Mouse (Mus musculus) kidney, embryonic 16.5 days (tissue): ENCODE measurements around the gene Itpr2. TPM values are rescaled to one million over a fixed set of nuclear protein-coding genes. Genes with fewer than 3 reads are reported as not detected.

ENCODE experiments used
- ATAC-seq: fragments of 200-750 bp; cut with Nextera tagmentation; 2 replicates; pipeline ENCODE4 v1.8.0; 2017; ENCODE audit warnings: moderate TSS enrichment; ENCODE audit not compliant: low FRiP score, low TSS enrichment
- H3K27ac ChIP-seq: fragments of 300-500 bp; sonication (generic); 2 replicates; pipeline ENCODE4 v1.5.1; 2014; ENCODE audit warnings: low read length
- H3K27me3 ChIP-seq: fragments of 300-500 bp; sonication (generic); 2 replicates; pipeline ENCODE4 v1.6.1; 2014; ENCODE audit warnings: low read length, control low read depth, mixed read lengths; ENCODE audit not compliant: insufficient read depth
- H3K36me3 ChIP-seq: fragments of 300-500 bp; sonication (generic); 2 replicates; pipeline ENCODE4 v1.6.1; 2014; ENCODE audit warnings: low read length, control low read depth, mixed read lengths; ENCODE audit not compliant: insufficient read depth
- H3K4me1 ChIP-seq: fragments of 300-500 bp; sonication (generic); 2 replicates; pipeline ENCODE4 v1.6.1; 2014; ENCODE audit warnings: low read length, control low read depth, mixed read lengths; ENCODE audit not compliant: insufficient read depth
- H3K4me2 ChIP-seq: fragments of 300-500 bp; sonication (generic); replicated peaks from 2 replicates; pipeline ENCODE4 v1.6.1; 2014; ENCODE audit warnings: low read depth, low read length
- H3K4me3 ChIP-seq: fragments of 300-500 bp; sonication (generic); 2 replicates; pipeline ENCODE4 v1.5.1; 2014; ENCODE audit warnings: mild to moderate bottlenecking, low read length
- H3K9ac ChIP-seq: fragments of 300-500 bp; sonication (generic); replicated peaks from 2 replicates; pipeline ENCODE4 v1.6.1; 2014; ENCODE audit warnings: low read length
- H3K9me3 ChIP-seq: fragments of 300-500 bp; sonication (generic); 2 replicates; pipeline ENCODE4 v1.6.1; 2016; ENCODE audit warnings: low read length, control low read depth
- WGBS: fragments of 180-500 bp; shearing (Covaris S2); extraction: QIAGEN DNeasy Blood & Tissue Kit; methylation state at CpG from one replicate; pipeline ENCODE4 v1.1.7; 2014; 5-methylcytosine and 5-hydroxymethylcytosine counted together
- polyA plus RNA-seq: library from polyadenylated mRNA; unstranded; fragments of >200 nt; fragmentation: Nextera tagmentation; extraction: Ambion mirVana; gene quantifications from 2 replicates; pipeline ENCODE4 v1.2.1, GENCODE M21; 2015

Gene Itpr2
- polyA plus RNA-seq, 1 experiment from 2014 or later = 14.0 TPM

DNA sequence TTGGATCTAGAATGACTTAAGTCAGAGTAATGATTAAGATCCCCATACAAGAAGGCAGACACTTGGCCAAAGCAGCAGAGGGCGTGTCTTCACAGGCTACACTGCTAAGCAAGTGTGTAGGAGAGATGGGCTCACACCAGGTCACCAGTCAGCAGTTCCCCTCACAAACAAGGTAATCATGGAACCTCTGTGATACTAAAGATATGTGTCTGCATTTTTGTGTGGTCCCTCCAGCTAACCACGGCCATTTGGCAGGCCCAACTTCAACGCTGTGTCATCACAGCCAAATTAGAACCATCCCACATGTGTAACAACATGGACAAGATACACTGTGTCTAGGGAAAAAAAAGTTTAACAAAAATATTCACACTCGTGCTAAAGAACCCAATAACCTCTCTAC is 106.4 kb downstream of the Itpr2 start:
- H3K27me3 ChIP-seq = no peaks in the 10 kb centered on the region
- H3K9ac ChIP-seq = no peak overlapping the region
- no peak overlapping the region for H3K4me3 ChIP-seq
- no peaks in the 10 kb centered on the region for H3K4me1 ChIP-seq
- H3K4me2 ChIP-seq = no peak overlapping the region
- 89% methylated on average over 4 of the region's 4 CpGs for WGBS
- ATAC-seq = no peak
- 0 out of 2 replicates have a peak, but pooled peaks cover 4% of the 10 kb centered on the region for H3K36me3 ChIP-seq
- H3K9me3 ChIP-seq = no peaks in the 10 kb centered on the region
- no peak overlapping the region for H3K27ac ChIP-seq

DNA sequence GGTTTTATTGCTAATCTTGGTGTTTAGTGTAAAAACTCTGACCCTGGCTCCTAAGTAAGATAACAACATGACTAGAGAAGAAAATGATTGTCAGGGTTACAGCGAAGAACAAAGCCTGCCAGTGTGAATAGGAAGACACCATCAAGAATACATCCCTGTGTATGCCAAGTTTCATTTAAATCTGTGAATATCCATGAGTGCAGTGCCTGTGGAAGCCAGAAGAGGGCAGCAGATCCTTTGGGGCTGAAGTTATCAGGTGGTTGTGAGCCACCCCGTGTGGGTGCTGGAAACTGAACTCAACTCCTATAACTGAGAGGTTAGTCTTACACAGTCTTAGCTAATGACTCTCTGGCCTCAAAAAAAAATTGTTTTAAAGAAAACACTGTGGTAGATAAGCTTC is 109.8 kb downstream of the Itpr2 start:
- no peak overlapping the region for H3K4me2 ChIP-seq
- H3K36me3 ChIP-seq = peaks cover 7% of the 10 kb centered on the region; the same call in 1 of the 2 replicates
- no peak overlapping the region for H3K27ac ChIP-seq
- no peaks in the 10 kb centered on the region for H3K4me1 ChIP-seq
- no peaks in the 10 kb centered on the region for H3K9me3 ChIP-seq
- no peak overlapping the region for H3K9ac ChIP-seq
- ATAC-seq = no peak
- H3K27me3 ChIP-seq = no peaks in the 10 kb centered on the region
- no peak overlapping the region for H3K4me3 ChIP-seq
- WGBS = 74% methylated on average over 2 of the region's 2 CpGs

DNA sequence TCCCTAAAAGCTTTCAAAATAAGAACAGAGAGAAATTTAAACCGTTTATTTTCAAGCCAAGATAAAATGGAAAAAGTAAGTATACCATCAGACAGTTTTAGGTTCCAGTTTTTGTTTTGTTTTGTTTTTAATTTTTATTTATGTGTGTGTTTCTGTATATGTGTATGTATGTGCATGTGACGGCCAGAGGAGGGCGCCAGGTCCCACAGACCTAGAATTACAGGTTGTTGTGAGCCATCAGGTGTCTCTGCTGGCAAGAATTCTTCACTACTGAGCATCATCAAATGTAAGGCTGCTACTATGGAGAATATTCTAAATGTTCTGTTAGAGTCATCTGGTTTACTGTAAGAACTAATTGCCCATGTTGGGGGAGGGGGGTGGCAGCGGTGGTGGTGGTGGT is 111.9 kb downstream of the Itpr2 start:
- Histone ChIP-seq H3K27me3 (no peaks in the 10 kb centered on the region), H3K4me1 (no peaks in the 10 kb centered on the region)
- WGBS = 90% methylated on average over 4 of the region's 4 CpGs

DNA sequence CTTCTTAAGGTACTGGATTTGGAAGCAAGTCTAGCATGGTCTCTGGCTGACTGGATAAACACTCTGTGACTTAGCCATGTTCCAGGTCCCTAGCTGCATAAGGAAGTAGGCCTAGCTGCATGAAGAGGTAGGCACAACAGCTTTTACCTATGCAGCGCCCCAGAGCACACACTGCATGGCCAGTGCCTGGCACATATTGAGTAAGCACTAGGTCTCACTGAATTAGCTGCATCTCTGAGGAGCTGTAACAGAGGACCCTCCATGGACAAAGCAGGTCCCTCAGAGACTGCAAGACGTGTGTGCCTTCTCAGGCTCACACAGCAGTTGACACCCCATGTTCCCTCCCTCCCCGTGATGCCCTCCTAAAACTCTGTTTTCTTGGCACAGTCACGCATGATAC is 114.0 kb downstream of the Itpr2 start:
- Histone ChIP-seq H3K36me3 (peaks cover 6% of the 10 kb centered on the region; the same call in 1 of the 2 replicates), H3K4me2 (no peak overlapping the region), H3K4me3 (no peak overlapping the region), H3K9me3 (no peaks in the 10 kb centered on the region), H3K27me3 (no peaks in the 10 kb centered on the region), H3K27ac (no peak overlapping the region), H3K4me1 (no peaks in the 10 kb centered on the region), H3K9ac (no peak overlapping the region)
- no peak for ATAC-seq
- 86% methylated on average over 4 of the region's 4 CpGs for WGBS

More for the DNA sequence above, 111.9 kb downstream of the Itpr2 start:
- Histone ChIP-seq H3K27ac (no peak overlapping the region), H3K4me3 (no peak overlapping the region), H3K36me3 (peaks cover 11% of the 10 kb centered on the region; the same call in 1 of the 2 replicates), H3K4me2 (no peak overlapping the region), H3K9me3 (no peaks in the 10 kb centered on the region), H3K9ac (no peak overlapping the region)
- no peak for ATAC-seq

DNA sequence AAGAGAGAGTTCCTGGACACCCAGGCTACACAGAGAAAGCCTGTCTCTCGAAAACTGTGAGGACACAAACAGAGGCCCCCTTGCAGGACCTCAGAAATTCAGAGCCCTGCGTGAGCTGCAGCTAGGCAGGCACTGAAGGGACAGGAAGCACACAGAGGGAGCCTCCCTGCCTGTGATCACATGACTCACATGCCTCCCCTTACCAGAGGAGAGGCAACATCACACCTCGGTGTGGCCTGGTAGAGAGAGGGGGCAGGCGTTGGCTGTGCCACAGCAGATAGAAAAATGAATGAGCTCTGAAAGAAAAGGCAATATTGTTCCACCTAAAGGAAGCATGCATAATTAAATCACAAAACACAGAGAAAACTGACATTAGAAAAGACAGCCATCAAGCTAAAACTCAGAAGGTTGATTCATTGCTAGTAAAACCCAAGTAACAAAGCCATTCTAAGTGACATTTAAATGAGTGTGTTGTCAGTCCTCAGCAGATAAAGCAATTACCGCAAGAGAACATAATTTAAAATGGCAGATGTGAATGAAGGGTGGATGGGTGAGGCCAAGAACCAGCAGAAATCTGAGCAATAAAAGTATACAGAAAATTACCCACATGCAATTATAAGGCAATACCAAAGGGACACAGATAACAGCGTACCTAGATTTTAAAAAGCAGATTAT is 114.8 kb downstream of the Itpr2 start:
- WGBS = 35% methylated on average over 6 of the region's 6 CpGs
- Histone ChIP-seq H3K4me1 (no peaks in the 10 kb centered on the region), H3K27me3 (no peaks in the 10 kb centered on the region), H3K4me3 (no peak overlapping the region), H3K4me2 (no peak overlapping the region), H3K27ac (no peak overlapping the region), H3K36me3 (peaks cover 6% of the 10 kb centered on the region; the same call in 1 of the 2 replicates), H3K9me3 (no peaks in the 10 kb centered on the region), H3K9ac (no peak overlapping the region)
- ATAC-seq = no peak

DNA sequence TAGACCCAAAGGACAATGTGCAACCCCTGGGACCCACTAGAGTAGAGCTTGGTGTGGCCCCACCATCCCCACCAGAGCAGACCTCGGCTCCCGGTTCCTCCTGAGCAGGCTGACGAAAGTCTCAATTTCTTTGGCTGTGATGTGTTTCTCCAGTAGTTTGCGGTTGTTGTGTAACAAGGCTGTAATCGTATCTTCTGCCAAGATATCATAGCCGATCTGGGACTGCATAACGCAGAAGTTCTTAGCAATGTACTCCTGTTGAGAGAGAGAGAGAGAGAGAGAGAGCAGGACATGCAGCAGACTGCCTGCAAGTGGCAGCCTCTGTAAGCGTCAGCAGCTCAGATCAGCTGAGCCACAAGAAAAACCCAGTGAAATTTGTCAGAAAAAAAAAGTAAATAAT is 122.8 kb downstream of the Itpr2 start:
- Histone ChIP-seq H3K9ac (no peak overlapping the region), H3K9me3 (0 out of 2 replicates have a peak, but pooled peaks cover 3% of the 10 kb centered on the region), H3K4me3 (no peak overlapping the region), H3K36me3 (peaks cover 7% of the 10 kb centered on the region; the same call in 1 of the 2 replicates), H3K27ac (no peak overlapping the region), H3K4me2 (no peak overlapping the region), H3K4me1 (no peaks in the 10 kb centered on the region), H3K27me3 (no peaks in the 10 kb centered on the region)
- no peak for ATAC-seq
- WGBS = 87% methylated on average over 8 of the region's 8 CpGs

DNA sequence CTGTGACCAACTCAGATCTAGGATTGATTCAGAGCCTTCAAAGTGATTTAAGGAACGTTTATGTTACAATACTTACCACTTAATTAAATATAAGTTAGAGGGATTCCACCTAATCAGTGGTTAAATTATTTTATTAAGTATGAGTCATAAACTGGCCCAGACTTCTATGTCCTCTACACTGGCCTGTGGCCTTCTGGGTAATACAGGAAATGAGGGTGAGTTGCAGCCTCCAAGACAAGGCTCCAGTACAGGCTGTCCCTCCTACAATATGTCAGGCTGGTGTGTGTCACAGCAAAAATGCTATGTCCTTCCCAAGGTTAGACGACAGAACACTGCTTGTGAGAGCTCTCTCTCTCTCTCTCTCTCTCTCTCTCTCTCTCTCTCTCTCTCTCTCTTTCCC is 130.5 kb downstream of the Itpr2 start:
- no peaks in the 10 kb centered on the region for H3K27me3 ChIP-seq
- peaks cover 12% of the 10 kb centered on the region for H3K36me3 ChIP-seq
- no peak overlapping the region for H3K4me3 ChIP-seq
- no peaks in the 10 kb centered on the region for H3K9me3 ChIP-seq
- ATAC-seq = no peak
- 50% methylated on average over 2 of the region's 2 CpGs for WGBS
- no peaks in the 10 kb centered on the region for H3K4me1 ChIP-seq
- no peak overlapping the region for H3K4me2 ChIP-seq
- no peak overlapping the region for H3K27ac ChIP-seq
- no peak overlapping the region for H3K9ac ChIP-seq

DNA sequence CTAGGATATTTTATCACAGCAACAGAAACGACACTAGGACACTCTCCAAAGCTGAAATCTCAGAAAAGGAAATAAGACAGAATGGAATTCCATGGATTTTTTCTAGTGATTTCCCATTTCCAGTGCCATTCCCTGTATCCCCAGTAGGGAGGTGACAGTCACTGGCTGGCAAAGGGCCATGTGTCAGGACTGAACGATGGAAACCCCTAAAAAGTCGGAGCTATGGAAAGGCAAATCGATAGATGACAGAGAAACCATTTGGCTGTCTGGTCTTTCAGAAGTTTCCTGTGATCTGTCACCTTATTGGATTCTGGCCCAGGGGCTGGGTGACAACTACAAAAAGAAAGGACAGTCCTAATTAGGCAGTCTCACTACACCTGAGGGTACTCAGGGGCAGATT is 135.8 kb downstream of the Itpr2 start:
- Histone ChIP-seq H3K27me3 (no peaks in the 10 kb centered on the region), H3K4me1 (no peaks in the 10 kb centered on the region), H3K4me3 (no peak overlapping the region), H3K4me2 (no peak overlapping the region), H3K9ac (no peak overlapping the region), H3K36me3 (no peaks in the 10 kb centered on the region), H3K9me3 (no peaks in the 10 kb centered on the region), H3K27ac (no peak overlapping the region)
- ATAC-seq = no peak
- 75% methylated on average over 4 of the region's 4 CpGs for WGBS

DNA sequence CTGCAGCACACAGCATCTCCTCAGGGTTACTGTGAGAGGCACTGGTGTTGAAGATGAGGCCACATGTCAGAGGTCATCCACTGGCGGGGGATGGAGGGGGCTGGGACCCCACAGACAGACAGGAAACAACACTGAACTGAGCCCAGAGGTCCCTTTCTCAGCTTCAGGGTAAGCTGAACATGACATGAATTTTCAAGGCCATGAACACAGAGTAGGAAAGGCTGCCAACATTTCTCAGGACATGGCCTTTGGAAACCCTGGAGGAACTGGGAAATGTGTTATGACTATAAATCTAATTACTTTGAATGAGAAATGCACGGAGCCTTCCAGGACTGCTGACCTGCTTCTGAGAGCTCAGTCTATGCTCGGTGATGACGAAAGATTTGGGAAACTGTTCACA is 144.1 kb downstream of the Itpr2 start:
- H3K4me1 ChIP-seq = no peaks in the 10 kb centered on the region
- H3K27ac ChIP-seq = no peak overlapping the region
- H3K4me2 ChIP-seq = no peak overlapping the region
- 50% methylated on average over 4 of the region's 4 CpGs for WGBS
- H3K9ac ChIP-seq = no peak overlapping the region
- no peaks in the 10 kb centered on the region for H3K9me3 ChIP-seq
- no peak overlapping the region for H3K4me3 ChIP-seq
- H3K36me3 ChIP-seq = no peaks in the 10 kb centered on the region
- H3K27me3 ChIP-seq = no peaks in the 10 kb centered on the region
- peak; percentile 71 for ATAC-seq

DNA sequence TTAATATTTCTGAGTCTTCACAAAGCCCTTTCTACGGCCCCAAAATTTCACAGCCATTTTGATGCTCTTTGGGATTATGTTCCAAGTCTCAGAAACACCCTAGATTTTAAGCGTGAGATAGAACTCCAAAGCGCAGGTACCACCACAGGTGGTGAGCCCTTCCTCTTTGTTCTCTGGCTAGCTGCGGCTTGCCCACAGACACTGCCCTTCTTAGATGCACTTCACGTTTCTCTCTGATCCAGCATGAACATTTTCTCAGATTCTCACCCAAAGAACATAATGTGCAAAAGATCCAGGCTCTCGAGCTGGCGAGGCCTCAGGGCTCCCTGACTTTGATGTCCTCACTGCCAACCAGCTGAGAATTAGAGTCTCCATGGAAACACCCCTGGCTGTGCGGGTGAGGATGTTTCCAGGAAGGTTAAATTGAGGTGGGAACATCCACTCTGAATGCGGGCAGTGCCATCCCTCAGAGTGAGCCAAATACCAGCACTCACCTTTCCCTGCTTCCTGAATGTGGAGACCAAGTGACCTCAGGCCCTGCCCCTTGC is 149.7 kb downstream of the Itpr2 start:
- 66% methylated on average over 9 of the region's 9 CpGs for WGBS
- no peaks in the 10 kb centered on the region for H3K27me3 ChIP-seq
- H3K4me3 ChIP-seq = no peak overlapping the region
- ATAC-seq = no peak
- 0 out of 2 replicates have a peak, but pooled peaks cover 3% of the 10 kb centered on the region for H3K36me3 ChIP-seq
- no peak overlapping the region for H3K9ac ChIP-seq
- H3K4me1 ChIP-seq = no peaks in the 10 kb centered on the region
- H3K27ac ChIP-seq = no peak overlapping the region
- H3K9me3 ChIP-seq = no peaks in the 10 kb centered on the region
- no peak overlapping the region for H3K4me2 ChIP-seq
